Mouse (Mus musculus): Measurements from ENCODE around the gene Ttc23l. TPM values are rescaled to one million over a fixed set of nuclear protein-coding genes. Genes with fewer than 3 reads are reported as not detected.
A peak's percentile ranks its signal among the peaks of the same experiment; 100 is the strongest.

Ttc23l gene
- polyA plus RNA-seq (2015; fragmentation: Nextera tagmentation; extraction: Ambion mirVana), result not detected in 2 replicates

GRCm38 (mm10) chr15:10558465-10558864 is at the start of gene Ttc23l:
Ttc23l (minus strand) TSS chr15:10558668.
- H3K27me3 ChIP-seq, result no peaks in the 10 kb centered on the region
- no peaks in the 10 kb centered on the region for H3K9me3 ChIP-seq
- no peaks in the 10 kb centered on the region for H3K4me1 ChIP-seq (replicated peaks)
- no peak for ATAC-seq (ENCODE audit: low read depth)
- no peak within 1 kb of the TSS for H3K9ac ChIP-seq
- no peak within 1 kb of the TSS for H3K4me3 ChIP-seq
- H3K4me2 ChIP-seq, result no peak within 1 kb of the TSS
- H3K36me3 ChIP-seq, result no peaks in the 10 kb centered on the region
- H3K27ac ChIP-seq (replicated peaks), result no peak within 1 kb of the TSS
- WGBS, result 87% methylated on average over 13 of the region's 13 CpGs

GRCm38 (mm10) chr15:10599413-10599812 is 40.9 kb upstream of the Ttc23l start:
- Histone ChIP-seq H3K36me3 (peaks cover 8% of the 10 kb centered on the region), H3K4me2 (no peak overlapping the region), H3K4me1 (replicated peaks) (peaks cover 5% of the 10 kb centered on the region), H3K9me3 (no peaks in the 10 kb centered on the region), H3K27ac (replicated peaks) (no peak overlapping the region), H3K9ac (no peak overlapping the region), H3K27me3 (no peaks in the 10 kb centered on the region), H3K4me3 (no peak overlapping the region)
- 59% methylated on average over 7 of the region's 7 CpGs for WGBS
- ATAC-seq (ENCODE audit: low read depth), result no peak

- Histone ChIP-seq H3K27me3 (no peaks in the 10 kb centered on the region), H3K9me3 (no peaks in the 10 kb centered on the region), H3K4me3 (no peak overlapping the region), H3K36me3 (no peaks in the 10 kb centered on the region), H3K4me1 (replicated peaks) (peaks cover 5% of the 10 kb centered on the region), H3K27ac (replicated peaks) (no peak overlapping the region), H3K9ac (no peak overlapping the region), H3K4me2 (no peak overlapping the region)
- 49% methylated on average over 16 of the region's 16 CpGs for WGBS
- ATAC-seq (ENCODE audit: low read depth), result no peak
These were observed 40.1 kb upstream of the Ttc23l start for GRCm38 (mm10) chr15:10598259-10599225.

- H3K27ac ChIP-seq (replicated peaks), result no peak overlapping the region
These were observed 38.4 kb upstream of the Ttc23l start for GRCm38 (mm10) chr15:10596871-10597270.

GRCm38 (mm10) chr15:10595408-10595807 is 36.9 kb upstream of the Ttc23l start:
- no peak overlapping the region for H3K9ac ChIP-seq
- ATAC-seq (ENCODE audit: low read depth), result no peak
- WGBS, result 71% methylated on average over 6 of the region's 6 CpGs

More at GRCm38 (mm10) chr15:10596871-10597270, 38.4 kb upstream of the Ttc23l start:
- no peak for ATAC-seq (ENCODE audit: low read depth)
- no peaks in the 10 kb centered on the region for H3K36me3 ChIP-seq
- no peaks in the 10 kb centered on the region for H3K9me3 ChIP-seq
- H3K4me1 ChIP-seq (replicated peaks), result peaks cover 5% of the 10 kb centered on the region
- no peak overlapping the region for H3K9ac ChIP-seq
- H3K4me3 ChIP-seq, result no peak overlapping the region
- H3K4me2 ChIP-seq, result no peak overlapping the region
- H3K27me3 ChIP-seq, result no peaks in the 10 kb centered on the region
- 88% methylated on average over 9 of the region's 9 CpGs for WGBS

GRCm38 (mm10) chr15:10594910-10595309 is 36.4 kb upstream of the Ttc23l start:
- no peaks in the 10 kb centered on the region for H3K9me3 ChIP-seq
- no peak overlapping the region for H3K27ac ChIP-seq (replicated peaks)
- H3K4me2 ChIP-seq, result no peak overlapping the region
- 81% methylated on average over 10 of the region's 10 CpGs for WGBS
- no peaks in the 10 kb centered on the region for H3K36me3 ChIP-seq
- no peak overlapping the region for H3K4me3 ChIP-seq
- ATAC-seq (ENCODE audit: low read depth), result no peak
- peaks cover 5% of the 10 kb centered on the region for H3K4me1 ChIP-seq (replicated peaks)
- no peak overlapping the region for H3K9ac ChIP-seq
- H3K27me3 ChIP-seq, result no peaks in the 10 kb centered on the region

More at GRCm38 (mm10) chr15:10595408-10595807, 36.9 kb upstream of the Ttc23l start:
- Histone ChIP-seq H3K27ac (replicated peaks) (no peak overlapping the region), H3K4me1 (replicated peaks) (peaks cover 5% of the 10 kb centered on the region), H3K4me3 (no peak overlapping the region), H3K4me2 (no peak overlapping the region), H3K9me3 (no peaks in the 10 kb centered on the region), H3K36me3 (no peaks in the 10 kb centered on the region), H3K27me3 (no peaks in the 10 kb centered on the region)

- ATAC-seq (ENCODE audit: low read depth), result no peak
- 0 out of 2 replicates have a peak, but pooled peaks cover 10% of the 10 kb centered on the region for H3K36me3 ChIP-seq
- H3K4me3 ChIP-seq, result no peak overlapping the region
- 83% methylated on average over 6 of the region's 6 CpGs for WGBS
- no peaks in the 10 kb centered on the region; the same call in 1 of the 2 replicates for H3K4me1 ChIP-seq (replicated peaks)
- H3K9ac ChIP-seq, result no peak overlapping the region
- no peaks in the 10 kb centered on the region for H3K27me3 ChIP-seq
- no peaks in the 10 kb centered on the region for H3K9me3 ChIP-seq
- no peak overlapping the region for H3K27ac ChIP-seq (replicated peaks)
- H3K4me2 ChIP-seq, result no peak overlapping the region
These were observed 34.6 kb upstream of the Ttc23l start for GRCm38 (mm10) chr15:10593094-10593493.

- Histone ChIP-seq H3K4me2 (no peak overlapping the region), H3K4me1 (replicated peaks) (no peaks in the 10 kb centered on the region), H3K9me3 (no peaks in the 10 kb centered on the region), H3K4me3 (no peak overlapping the region), H3K27ac (replicated peaks) (no peak overlapping the region), H3K27me3 (no peaks in the 10 kb centered on the region), H3K9ac (no peak overlapping the region), H3K36me3 (0 out of 2 replicates have a peak, but pooled peaks cover 10% of the 10 kb centered on the region)
- no peak for ATAC-seq (ENCODE audit: low read depth)
- WGBS, result 84% methylated on average over 2 of the region's 2 CpGs
These were observed 28.1 kb upstream of the Ttc23l start for GRCm38 (mm10) chr15:10586565-10586964.

- Histone ChIP-seq H3K4me3 (no peak overlapping the region), H3K36me3 (0 out of 2 replicates have a peak, but pooled peaks cover 7% of the 10 kb centered on the region), H3K27ac (replicated peaks) (no peak overlapping the region), H3K27me3 (no peaks in the 10 kb centered on the region), H3K4me2 (no peak overlapping the region), H3K9ac (no peak overlapping the region), H3K4me1 (replicated peaks) (no peaks in the 10 kb centered on the region), H3K9me3 (no peaks in the 10 kb centered on the region)
- 81% methylated on average over 10 of the region's 10 CpGs for WGBS
- peak; percentile 59; the same call in 1 of the 2 replicates for ATAC-seq (ENCODE audit: low read depth)
These were observed 26.1 kb upstream of the Ttc23l start for GRCm38 (mm10) chr15:10584359-10585187.

GRCm38 (mm10) chr15:10583408-10583807 is 24.9 kb upstream of the Ttc23l start:
- no peak overlapping the region for H3K9ac ChIP-seq
- H3K4me3 ChIP-seq, result no peak overlapping the region
- WGBS, result 57% methylated on average over 8 of the region's 8 CpGs
- no peaks in the 10 kb centered on the region for H3K9me3 ChIP-seq
- no peaks in the 10 kb centered on the region for H3K27me3 ChIP-seq
- H3K36me3 ChIP-seq, result peaks cover 5% of the 10 kb centered on the region; the same call in 1 of the 2 replicates
- H3K4me1 ChIP-seq (replicated peaks), result no peaks in the 10 kb centered on the region
- no peak; the same call in 1 of the 2 replicates for ATAC-seq (ENCODE audit: low read depth)
- no peak overlapping the region for H3K27ac ChIP-seq (replicated peaks)
- H3K4me2 ChIP-seq, result no peak overlapping the region

GRCm38 (mm10) chr15:10579159-10579558 is 20.7 kb upstream of the Ttc23l start:
- no peak for ATAC-seq (ENCODE audit: low read depth)
- H3K4me1 ChIP-seq (replicated peaks), result no peaks in the 10 kb centered on the region
- H3K27me3 ChIP-seq, result no peaks in the 10 kb centered on the region
- 92% methylated on average over 3 of the region's 3 CpGs for WGBS
- no peaks in the 10 kb centered on the region for H3K9me3 ChIP-seq
- H3K4me2 ChIP-seq, result no peak overlapping the region
- H3K4me3 ChIP-seq, result no peak overlapping the region
- H3K36me3 ChIP-seq, result peaks cover 40% of the 10 kb centered on the region
- H3K9ac ChIP-seq, result no peak overlapping the region
- H3K27ac ChIP-seq (replicated peaks), result no peak overlapping the region

GRCm38 (mm10) chr15:10566486-10566885 is 8.0 kb upstream of the Ttc23l start:
- Histone ChIP-seq H3K4me1 (replicated peaks) (no peaks in the 10 kb centered on the region), H3K27ac (replicated peaks) (no peak overlapping the region), H3K27me3 (no peaks in the 10 kb centered on the region), H3K4me2 (no peak overlapping the region), H3K4me3 (no peak overlapping the region), H3K9ac (no peak overlapping the region), H3K9me3 (no peaks in the 10 kb centered on the region), H3K36me3 (peaks cover 37% of the 10 kb centered on the region)
- WGBS, result 91% methylated on average over 7 of the region's 7 CpGs
- ATAC-seq (ENCODE audit: low read depth), result no peak

Data from neural tube, embryonic 13.5 days (tissue).